Mouse (Mus musculus) lung, adult 2 months (tissue): Measurements from ENCODE around the gene Espl1.

Experiments
- CTCF ChIP-seq: fragments of 200-500 bp; IDR thresholded peaks from 2 replicates; pipeline ENCODE4 v1.5.1; 2011; ENCODE audit warnings: mild to moderate bottlenecking, low read length, control low read depth; ENCODE audit not compliant: insufficient read depth
- POLR2A ChIP-seq: fragments of 200-500 bp; IDR thresholded peaks from 2 replicates; pipeline ENCODE4 v1.6.1; 2011; ENCODE audit warnings: low read depth, mild to moderate bottlenecking, control low read depth, low read length, borderline replicate concordance; ENCODE audit errors: extremely low read depth

GRCm38 (mm10) chr15:102273982-102274716 lies 21.9 kb upstream of the Espl1 start:
- no peak for TF ChIP-seq CTCF
- TF ChIP-seq POLR2A: no peak
